Mouse (Mus musculus) spleen, adult 2 months (tissue): ENCODE measurements at regions not wholly inside any gene's neighbourhood (a gene's known extent, or its start where the extent isn't known, plus 50 kb on each side); places are given as distances from the start of the nearest gene placed in this dataset.

Source experiments
- DNase-seq, 2 experiments: peaks; one replicate each; pipeline versions ENCODE4 v3.0.0 to v3.0.0-alpha.2; 2012 to 2021; ENCODE audit warnings: low spot score in 2 of 2, low read depth in 1 of 2
- H3K27ac ChIP-seq: fragments of 200-500 bp; 2 replicates; pipeline ENCODE4 v1.5.1; 2012; ENCODE audit warnings: low read length, inconsistent platforms; ENCODE audit not compliant: insufficient read depth
- H3K27me3 ChIP-seq: fragments of 200-500 bp; 2 replicates; pipeline ENCODE4 v1.6.1; 2012; ENCODE audit warnings: mild to moderate bottlenecking, moderate library complexity, low read length, inconsistent platforms; ENCODE audit not compliant: control insufficient read depth, insufficient read depth
- H3K36me3 ChIP-seq: fragments of 200-500 bp; 2 replicates; pipeline ENCODE4 v1.6.1; 2012; ENCODE audit warnings: mild to moderate bottlenecking, low read length, inconsistent platforms; ENCODE audit not compliant: control insufficient read depth, insufficient read depth
- H3K4me1 ChIP-seq: fragments of 200-500 bp; 2 replicates; pipeline ENCODE4 v1.6.1; 2011; ENCODE audit warnings: inconsistent platforms; ENCODE audit not compliant: control insufficient read depth, insufficient read depth, insufficient read length
- H3K4me3 ChIP-seq: fragments of 200-500 bp; 2 replicates; pipeline ENCODE4 v1.5.1; 2011; ENCODE audit warnings: mild to moderate bottlenecking, inconsistent platforms; ENCODE audit not compliant: insufficient read depth, insufficient read length; ENCODE audit errors: extremely low read depth
- CTCF ChIP-seq: fragments of 200-500 bp; IDR thresholded peaks from 2 replicates; pipeline ENCODE4 v1.5.1; 2011; ENCODE audit warnings: mild to moderate bottlenecking, inconsistent platforms; ENCODE audit not compliant: insufficient read depth, insufficient read length, insufficient replicate concordance; ENCODE audit errors: extremely low read depth
- POLR2A ChIP-seq: fragments of 200-500 bp; IDR thresholded peaks from 2 replicates; pipeline ENCODE4 v1.6.1; 2011; ENCODE audit warnings: low read depth, low read length, inconsistent platforms
- WGBS: fragments of 180-500 bp; shearing (Covaris S2); methylation state at CpG from one replicate; pipeline ENCODE4 v1.1.7; 2018; 5-methylcytosine and 5-hydroxymethylcytosine counted together

- DNase-seq = no peak
- WGBS = 85% methylated on average over 2 of the region's 2 CpGs
- Histone ChIP-seq H3K27ac (no peak overlapping the region), H3K4me3 (no peak overlapping the region), H3K36me3 (no peaks in the 10 kb centered on the region), H3K4me1 (peaks cover 2% of the 10 kb centered on the region; the same call in 1 of the 2 replicates), H3K27me3 (no peaks in the 10 kb centered on the region)
- TF ChIP-seq CTCF (no peak), POLR2A (no peak)
These were observed 156.6 kb downstream of the Cysltr2 start for GRCm38 (mm10) chr14:72892316-72892715.

GRCm38 (mm10) chr14:72889663-72890062 is 159.3 kb downstream of the Cysltr2 start:
- no peaks in the 10 kb centered on the region for H3K27me3 ChIP-seq
- 39% methylated on average over 5 of the region's 5 CpGs for WGBS
- peaks cover 2% of the 10 kb centered on the region; the same call in 1 of the 2 replicates for H3K4me1 ChIP-seq
- H3K27ac ChIP-seq = no peak overlapping the region
- no peak overlapping the region for H3K4me3 ChIP-seq
- TF ChIP-seq CTCF (no peak), POLR2A (no peak)
- DNase-seq = no peak
- no peaks in the 10 kb centered on the region for H3K36me3 ChIP-seq

- Histone ChIP-seq H3K4me1 (peaks cover 2% of the 10 kb centered on the region; the same call in 1 of the 2 replicates), H3K4me3 (no peak overlapping the region), H3K27me3 (no peaks in the 10 kb centered on the region), H3K27ac (no peak overlapping the region), H3K36me3 (no peaks in the 10 kb centered on the region)
- TF ChIP-seq CTCF = no peak
- WGBS = 5% methylated on average over 14 of the region's 14 CpGs
- no peak for DNase-seq
These were observed 161.3 kb downstream of the Cysltr2 start for GRCm38 (mm10) chr14:72887470-72888071.

- TF ChIP-seq CTCF = no peak
- TF ChIP-seq POLR2A = no peak
- H3K36me3 ChIP-seq = no peaks in the 10 kb centered on the region
- H3K27me3 ChIP-seq = no peaks in the 10 kb centered on the region
- H3K4me1 ChIP-seq = peaks cover 2% of the 10 kb centered on the region; the same call in 1 of the 2 replicates
- no peak for DNase-seq
- WGBS = 70% methylated on average over 12 of the region's 12 CpGs
- no peak overlapping the region for H3K4me3 ChIP-seq
- no peak overlapping the region for H3K27ac ChIP-seq
These were observed 162.0 kb downstream of the Cysltr2 start for GRCm38 (mm10) chr14:72886935-72887369.

GRCm38 (mm10) chr14:72885824-72886223 is 163.1 kb downstream of the Cysltr2 start:
- Histone ChIP-seq H3K27ac (no peak overlapping the region), H3K36me3 (no peaks in the 10 kb centered on the region), H3K4me3 (no peak overlapping the region), H3K27me3 (no peaks in the 10 kb centered on the region), H3K4me1 (peaks cover 2% of the 10 kb centered on the region; the same call in 1 of the 2 replicates)
- no peak for DNase-seq
- TF ChIP-seq POLR2A (no peak), CTCF (no peak)
- WGBS = 84% methylated on average over 4 of the region's 4 CpGs

- DNase-seq = no peak
- H3K4me3 ChIP-seq = no peak overlapping the region
- no peak overlapping the region for H3K27ac ChIP-seq
- no peaks in the 10 kb centered on the region for H3K36me3 ChIP-seq
- TF ChIP-seq POLR2A (no peak), CTCF (no peak)
- peaks cover 2% of the 10 kb centered on the region; the same call in 1 of the 2 replicates for H3K4me1 ChIP-seq
- 90% methylated on average over 4 of the region's 4 CpGs for WGBS
- H3K27me3 ChIP-seq = no peaks in the 10 kb centered on the region
These were observed 164.4 kb downstream of the Cysltr2 start for GRCm38 (mm10) chr14:72884561-72884960.

GRCm38 (mm10) chr14:72877132-72877531 is 167.3 kb upstream of the Fndc3a start:
- H3K27me3 ChIP-seq = no peaks in the 10 kb centered on the region
- no peak overlapping the region for H3K27ac ChIP-seq
- DNase-seq = no peak
- H3K4me3 ChIP-seq = no peak overlapping the region
- TF ChIP-seq CTCF = no peak
- TF ChIP-seq POLR2A = no peak
- no peaks in the 10 kb centered on the region for H3K36me3 ChIP-seq
- H3K4me1 ChIP-seq = no peaks in the 10 kb centered on the region
